Mouse (Mus musculus) ES-E14 (cell line): ENCODE measurements at regions not wholly inside any gene's neighbourhood (a gene's known extent, or its start where the extent isn't known, plus 50 kb on each side); places are given as distances from the start of the nearest gene placed in this dataset.

Experiments used
- DNase-seq: peaks from one replicate; pipeline ENCODE4 v3.0.0-alpha.2; 2013; ENCODE audit warnings: low read depth, low spot score
- H3K27ac ChIP-seq: 2 replicates; pipeline ENCODE4 v1.5.1; 2012; ENCODE audit warnings: low read depth, mild to moderate bottlenecking, low read length, moderate library complexity, mixed read lengths; ENCODE audit not compliant: poor library complexity, insufficient read depth, severe bottlenecking
- H3K36me3 ChIP-seq: 2 replicates; pipeline ENCODE4 v1.6.1; 2012; ENCODE audit warnings: mild to moderate bottlenecking, low read length, moderate library complexity, mixed read lengths; ENCODE audit not compliant: control insufficient read depth, poor library complexity, insufficient read depth, severe bottlenecking
- H3K4me1 ChIP-seq, 2 experiments: fragments of 150-350 bp in 1 of 2; sonication (generic) in 1 of 2; 2 replicates each; pipeline ENCODE4 v1.6.1; 2012; ENCODE audit warnings: low read length in 2 of 2, mild to moderate bottlenecking in 1 of 2, mixed read lengths in 1 of 2; ENCODE audit not compliant: control insufficient read depth in 2 of 2, insufficient read depth in 2 of 2, poor library complexity in 1 of 2
- H3K4me3 ChIP-seq, 2 experiments: fragments of 150-350 bp in 1 of 2; sonication (generic) in 1 of 2; 2 replicates each; pipeline ENCODE4 v1.5.1; 2012; ENCODE audit warnings: low read length in 2 of 2, low read depth in 1 of 2, mild to moderate bottlenecking in 1 of 2, mixed read lengths in 1 of 2; ENCODE audit not compliant: insufficient read depth in 1 of 2, poor library complexity in 1 of 2, severe bottlenecking in 1 of 2
- H3K9ac ChIP-seq: 2 replicates; pipeline ENCODE4 v1.6.1; 2012; ENCODE audit warnings: low read depth, mild to moderate bottlenecking, low read length, mixed read lengths; ENCODE audit not compliant: poor library complexity, insufficient read depth, severe bottlenecking
- H3K9me3 ChIP-seq: fragments of 150-350 bp; sonication (generic); 2 replicates; pipeline ENCODE4 v1.6.1; 2012; ENCODE audit warnings: low read depth, mild to moderate bottlenecking, low read length; ENCODE audit not compliant: control insufficient read depth, insufficient read depth
- CHD2 ChIP-seq: IDR thresholded peaks from 2 replicates; pipeline ENCODE4 v1.6.1; 2014; ENCODE audit warnings: mild to moderate bottlenecking, low read depth, low read length, inconsistent platforms
- HCFC1 ChIP-seq: IDR thresholded peaks from 2 replicates; pipeline ENCODE4 v1.6.1; 2012; ENCODE audit warnings: low read length, inconsistent platforms, borderline replicate concordance; ENCODE audit not compliant: insufficient read depth
- MAFK ChIP-seq: IDR thresholded peaks from 2 replicates; pipeline ENCODE4 v1.6.1; 2014; ENCODE audit warnings: mild to moderate bottlenecking, low read depth, low read length, inconsistent platforms; ENCODE audit not compliant: insufficient read depth
- ZC3H11A ChIP-seq: IDR thresholded peaks from 2 replicates; pipeline ENCODE4 v1.6.1; 2012; ENCODE audit warnings: low read depth, mild to moderate bottlenecking, inconsistent platforms, low read length, borderline replicate concordance
- ZNF384 ChIP-seq: IDR thresholded peaks from 2 replicates; pipeline ENCODE4 v1.6.1; 2012; ENCODE audit warnings: low read depth, low read length, inconsistent platforms
- in situ Hi-C, 2 experiments: fragments of 600-800 bp; cut with MboI; formaldehyde crosslinking; loops; one replicate each; pipeline ENCODE4 v1.15.1; 2025; ENCODE audit warnings: low sequenced_read_pairs in 2 of 2, inconsistent platforms in 1 of 2; ENCODE audit not compliant: unreplicated experiment in 2 of 2

DNA sequence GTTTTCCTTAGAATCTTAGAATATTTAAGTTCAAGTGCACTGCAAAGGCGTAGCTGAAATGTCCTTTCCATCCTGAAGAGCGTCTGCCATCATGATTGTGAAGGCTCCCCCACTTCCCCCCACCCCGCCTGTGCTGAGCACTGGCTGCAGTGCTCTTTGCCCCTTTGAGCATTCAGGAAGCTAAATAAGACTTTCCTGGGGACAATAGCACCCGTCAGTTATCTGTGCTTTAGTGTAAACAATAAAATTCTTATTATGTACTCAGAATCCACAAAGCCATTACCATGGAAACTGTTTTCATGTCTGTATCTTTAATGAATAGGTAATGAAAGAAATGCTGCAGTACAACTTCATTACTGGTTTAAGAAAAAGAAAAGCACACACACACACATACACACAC, 237.4 kb downstream of the Tex36 start:
- Histone ChIP-seq H3K36me3 (no peaks in the 10 kb centered on the region), H3K9ac (no peak overlapping the region), H3K27ac (no peak overlapping the region), H3K4me3 (no peak overlapping the region), H3K9me3 (no peaks in the 10 kb centered on the region), H3K4me1 (no peaks in the 10 kb centered on the region)
- in situ Hi-C loops: no loop called here
- no peak for TF ChIP-seq ZC3H11A
- TF ChIP-seq HCFC1: no peak
- no peak for TF ChIP-seq MAFK
- no peak for TF ChIP-seq CHD2
- TF ChIP-seq ZNF384: no peak
- no peak for DNase-seq

DNA sequence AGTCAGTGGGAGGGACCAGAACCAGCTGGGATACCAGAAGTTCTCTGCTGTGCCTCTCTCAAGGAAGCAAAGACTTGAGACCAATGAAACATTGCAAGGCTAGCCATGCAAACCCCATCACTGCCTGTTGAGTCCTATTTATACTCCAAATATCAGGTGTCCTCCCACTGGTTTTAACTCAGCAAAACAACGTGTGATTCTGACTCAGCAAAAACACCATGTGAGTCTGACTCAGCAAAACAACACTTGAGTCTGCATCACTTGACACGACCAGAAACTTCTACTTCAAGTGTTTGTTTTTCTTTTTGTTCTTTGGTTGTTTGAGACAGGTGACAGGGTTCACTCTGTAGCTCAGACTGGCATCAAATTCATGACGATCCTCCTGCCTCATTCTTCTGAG, 204.6 kb upstream of the Ctbp2 start:
- H3K9ac ChIP-seq: no peak overlapping the region
- no peaks in the 10 kb centered on the region for H3K36me3 ChIP-seq
- H3K27ac ChIP-seq: no peak overlapping the region
- peaks cover 0 to 3% of the 10 kb centered on the region in 2 experiments; a peak in 1 of 4 replicates for H3K4me1 ChIP-seq
- H3K9me3 ChIP-seq: no peaks in the 10 kb centered on the region
- no peak overlapping the region for H3K4me3 ChIP-seq
- DNase-seq: no peak
- TF ChIP-seq HCFC1 (no peak), MAFK (peak; percentile 96)
- in situ Hi-C loops: no loop called here

- Histone ChIP-seq H3K9me3 (no peaks in the 10 kb centered on the region), H3K9ac (no peak overlapping the region), H3K36me3 (no peaks in the 10 kb centered on the region), H3K27ac (no peak overlapping the region), H3K4me3 (no peak overlapping the region), H3K4me1 (peaks cover 0 to 3% of the 10 kb centered on the region in 2 experiments; a peak in 1 of 4 replicates)
- no peak for DNase-seq
- in situ Hi-C loops: no loop called here
- no peak for TF ChIP-seq CHD2
Measured at GRCm38 (mm10) chr7:133325548-133326190, 201.5 kb upstream of the Ctbp2 start.

DNA sequence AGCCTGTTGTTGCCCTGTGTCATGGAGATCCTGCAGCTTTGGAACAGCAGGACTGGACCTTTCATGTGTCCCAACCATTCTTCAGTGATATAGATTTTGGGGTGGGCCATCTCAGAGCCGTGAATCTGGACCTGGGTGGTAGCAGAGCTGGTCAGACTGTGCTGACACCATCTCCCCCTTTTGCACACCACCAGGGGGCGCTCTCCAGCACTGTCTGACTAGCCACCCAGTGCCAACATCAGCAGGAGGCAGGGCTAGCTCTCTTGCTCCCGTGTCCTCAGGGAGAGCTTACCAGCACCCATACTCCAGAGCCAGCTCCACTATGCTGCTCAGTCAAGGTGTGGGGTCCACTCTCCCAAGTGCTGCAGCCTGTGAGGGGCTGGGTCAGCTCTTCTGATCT, 199.8 kb upstream of the Ctbp2 start:
- H3K4me1 ChIP-seq: peaks cover 0 to 3% of the 10 kb centered on the region in 2 experiments; a peak in 1 of 4 replicates
- no peaks in the 10 kb centered on the region for H3K36me3 ChIP-seq
- TF ChIP-seq ZC3H11A (no peak), MAFK (no peak), CHD2 (no peak), HCFC1 (no peak), ZNF384 (no peak)
- H3K9ac ChIP-seq: no peak overlapping the region
- in situ Hi-C loops: no loop called here
- H3K9me3 ChIP-seq: no peaks in the 10 kb centered on the region
- no peak overlapping the region for H3K4me3 ChIP-seq
- no peak for DNase-seq
- H3K27ac ChIP-seq: no peak overlapping the region

- no peak for TF ChIP-seq ZC3H11A
- H3K27ac ChIP-seq: no peak overlapping the region
- H3K9me3 ChIP-seq: no peaks in the 10 kb centered on the region
- in situ Hi-C loops: no loop called here
- no peaks in the 10 kb centered on the region for H3K4me1 ChIP-seq
- DNase-seq: no peak
- no peak overlapping the region for H3K9ac ChIP-seq
- H3K36me3 ChIP-seq: no peaks in the 10 kb centered on the region
- no peak overlapping the region for H3K4me3 ChIP-seq
Measured at GRCm38 (mm10) chr7:133317511-133317910, 193.4 kb upstream of the Ctbp2 start.
